Mouse (Mus musculus): ENCODE results near the gene Cyp46a1. TPM values are rescaled to one million over a fixed set of nuclear protein-coding genes. Genes with fewer than 3 reads are reported as not detected.

Gene Cyp46a1
- total RNA-seq (2021): 1 to 10 TPM in 1 of 2 experiments, under 1 TPM in 1; 0.69 to 2.3 TPM

DNA sequence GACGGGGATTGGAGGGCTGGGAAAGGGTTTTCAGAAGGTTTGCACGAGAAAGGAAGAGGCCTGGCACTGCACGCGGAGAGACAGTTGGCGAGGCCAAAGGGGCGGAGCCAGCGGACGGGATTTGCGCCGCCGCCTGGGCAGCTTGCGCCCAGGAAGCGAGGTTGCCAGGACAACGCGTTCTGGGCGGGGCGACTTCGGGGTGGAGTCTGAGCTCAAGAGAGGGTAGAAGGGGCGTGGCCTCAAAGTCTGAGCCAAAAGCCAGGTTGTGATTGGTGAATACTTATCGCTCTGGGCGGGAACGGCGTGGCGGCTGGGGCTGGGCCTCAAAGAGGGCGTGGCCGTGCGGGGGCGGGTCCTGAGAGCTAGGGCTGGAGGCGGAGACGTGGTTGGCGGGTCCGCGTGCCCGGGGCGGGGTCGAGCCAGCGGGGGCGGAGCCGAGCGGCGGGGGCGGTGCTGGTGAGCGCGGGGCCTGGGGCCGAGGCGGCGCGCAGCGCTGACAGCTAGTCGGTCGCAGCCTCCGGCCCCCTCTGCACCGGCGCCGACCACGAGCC lies at the start of gene Cyp46a1:
TSS of gene Cyp46a1 (plus strand) at position 487 of the 551 bp plus-strand sequence.
- peak; percentile 100 for DNase-seq
- intact Hi-C loops (cut with DNase I): loop anchor here (2.0 kb wide), 1 partner anchor 161 kb away; no protein-coding TSS in a partner anchor

DNA sequence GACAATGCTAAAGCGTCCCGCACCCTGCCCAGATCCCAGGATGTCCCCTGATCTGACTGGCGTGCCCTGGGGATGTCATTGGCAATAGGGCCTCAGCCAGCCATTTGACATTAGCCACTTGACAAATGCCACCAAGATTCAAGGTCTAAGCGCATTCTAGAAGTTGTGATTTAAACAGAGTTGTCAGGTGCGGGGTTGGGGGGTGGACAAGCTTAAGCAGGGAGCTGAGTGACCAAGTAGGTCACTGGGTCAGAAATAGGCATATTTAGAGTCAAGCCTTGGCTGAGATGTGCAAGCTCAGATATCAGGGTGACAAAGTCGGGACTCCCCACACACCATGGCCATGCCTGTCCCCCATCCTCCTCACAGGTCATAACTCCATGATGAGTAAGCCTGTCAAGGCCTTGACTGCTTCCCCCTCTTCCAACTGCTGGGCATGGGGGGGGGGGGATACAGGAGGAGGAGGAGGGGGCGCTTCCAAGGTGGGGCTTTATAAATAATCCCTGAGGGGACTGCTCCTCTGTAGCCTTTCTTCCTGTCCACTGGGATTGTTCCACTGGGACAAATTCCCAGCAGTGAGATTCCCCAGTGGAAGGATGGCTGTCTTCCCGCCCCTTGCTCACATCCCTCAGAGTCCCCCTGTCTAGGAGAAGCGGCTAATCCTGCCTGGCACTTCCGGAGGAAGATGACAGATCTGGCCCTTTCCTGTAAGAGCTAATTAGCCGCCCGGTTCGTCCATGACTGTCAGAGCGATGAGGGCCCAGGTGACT lies 49.5 kb upstream of the Cyp46a1 start:
- DNase-seq: no peak
- intact Hi-C loops (cut with DNase I): no loop called here

DNA sequence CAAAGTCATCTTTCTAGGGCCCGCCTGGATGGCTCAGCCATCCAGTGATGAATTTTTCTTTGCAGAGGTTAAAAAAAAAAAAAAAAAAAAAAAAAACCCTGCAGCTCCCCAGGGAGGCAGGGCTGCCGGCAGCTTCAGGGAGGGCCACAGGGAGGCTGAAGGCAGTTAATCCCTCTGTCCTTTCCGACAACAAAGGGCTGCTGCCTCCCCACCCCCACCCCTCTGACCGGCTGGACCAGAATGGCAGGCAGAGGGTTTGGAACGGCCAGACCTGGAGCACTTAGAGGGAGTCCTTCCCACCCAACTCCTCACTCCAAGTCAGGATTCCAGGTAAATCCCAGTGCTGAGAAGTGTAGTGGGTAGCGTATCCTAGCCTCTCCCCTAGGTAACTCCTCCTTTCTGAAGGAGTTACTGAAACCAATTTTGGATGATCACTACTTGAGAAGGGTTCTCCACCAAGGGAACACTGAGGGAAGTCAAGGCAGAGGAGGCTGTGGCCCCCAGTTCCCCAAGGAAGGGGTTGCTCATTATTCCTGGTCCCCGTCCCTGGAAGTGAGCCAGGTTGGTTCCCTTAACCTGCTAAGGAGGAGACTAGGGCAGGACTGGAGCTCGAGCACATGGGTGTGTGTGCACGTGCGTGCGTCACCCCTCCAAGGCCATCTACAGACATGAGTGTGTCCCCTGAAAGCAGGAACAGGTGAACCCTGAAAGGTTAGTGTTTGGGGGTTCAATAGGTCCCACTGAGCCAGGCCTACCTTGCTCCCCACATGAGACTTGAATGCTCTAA lies 48.8 kb upstream of the Cyp46a1 start:
- no peak for DNase-seq

DNA sequence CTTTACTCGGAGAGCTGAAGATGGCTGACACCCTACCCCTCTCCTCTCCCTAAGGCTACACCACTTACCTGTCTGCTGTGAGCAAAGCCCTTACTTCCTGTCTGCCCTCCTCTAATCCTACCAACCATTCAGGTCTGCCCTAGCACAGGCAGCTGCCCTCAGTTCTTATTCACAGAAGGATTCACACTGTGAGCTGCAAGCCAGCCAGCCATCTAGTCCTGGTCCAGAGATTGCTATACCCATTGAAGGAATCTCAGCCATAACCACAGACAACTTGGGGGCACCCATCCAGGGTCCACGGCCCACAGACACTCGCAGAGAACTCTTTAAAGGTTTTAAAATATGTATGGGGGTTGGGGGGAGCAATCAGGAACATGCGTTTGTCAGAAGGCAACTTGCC lies 47.8 kb upstream of the Cyp46a1 start:
- intact Hi-C loops (cut with DNase I): no loop called here
- DNase-seq: no peak

More for the DNA sequence above, 48.8 kb upstream of the Cyp46a1 start:
- intact Hi-C loops (cut with DNase I): no loop called here

DNA sequence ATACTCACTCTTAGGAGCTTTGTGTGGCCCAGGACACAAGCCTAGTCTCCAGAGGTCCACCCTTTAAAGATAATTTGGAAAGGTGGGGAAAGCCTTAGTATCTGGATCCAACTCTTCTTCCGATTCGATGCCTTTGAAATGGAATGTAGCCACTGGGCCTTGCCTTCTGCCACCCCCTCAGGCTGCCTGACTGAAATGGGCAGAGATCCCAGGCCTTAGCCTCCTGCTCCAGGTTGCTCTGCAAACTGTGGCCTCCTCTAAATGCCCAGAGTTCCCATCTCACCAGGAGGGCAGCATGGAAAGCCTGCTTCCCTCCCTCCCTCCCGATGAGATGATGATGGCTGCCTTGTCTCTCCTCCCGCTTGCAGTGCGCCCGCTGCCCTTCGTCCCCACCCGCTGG lies 47.2 kb upstream of the Cyp46a1 start:
- intact Hi-C loops (cut with DNase I): no loop called here
- DNase-seq: no peak

DNA sequence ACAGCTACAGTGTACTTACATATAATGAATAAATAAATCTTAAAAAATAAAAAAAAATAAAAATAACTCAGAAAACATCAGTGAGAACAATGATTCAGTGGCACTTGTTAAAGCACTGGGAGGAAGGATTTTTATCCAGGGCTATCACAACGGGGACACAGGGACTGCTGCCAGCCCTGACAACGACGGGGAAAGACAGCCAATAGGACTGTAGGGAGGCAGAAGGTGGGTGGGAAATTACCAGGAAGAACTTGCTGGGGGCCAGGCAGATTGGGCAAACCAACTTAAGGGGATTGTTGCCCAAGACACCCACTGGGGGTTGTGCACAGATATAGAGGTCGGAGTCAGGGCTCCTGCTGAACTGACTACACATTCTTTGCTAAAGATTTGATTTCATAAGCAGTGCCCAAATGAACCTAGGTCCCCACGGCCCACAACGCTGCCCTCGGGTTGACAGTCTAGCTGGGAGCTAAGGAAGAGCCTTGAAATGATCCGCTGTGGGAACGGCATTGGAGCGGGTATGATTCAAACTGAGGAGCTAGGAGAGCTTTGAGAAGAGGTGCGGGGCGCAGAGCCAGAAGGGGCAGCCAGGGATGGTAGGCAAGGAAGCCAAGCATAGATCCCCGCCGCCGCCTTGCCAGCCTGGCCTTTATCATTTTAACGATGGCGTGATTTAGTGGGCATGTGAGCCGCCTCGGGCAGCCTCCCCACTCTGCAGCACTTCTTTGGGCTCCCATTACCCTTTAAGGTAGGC lies 45.9 kb upstream of the Cyp46a1 start:
- intact Hi-C loops (cut with DNase I): no loop called here
- no peak for DNase-seq

DNA sequence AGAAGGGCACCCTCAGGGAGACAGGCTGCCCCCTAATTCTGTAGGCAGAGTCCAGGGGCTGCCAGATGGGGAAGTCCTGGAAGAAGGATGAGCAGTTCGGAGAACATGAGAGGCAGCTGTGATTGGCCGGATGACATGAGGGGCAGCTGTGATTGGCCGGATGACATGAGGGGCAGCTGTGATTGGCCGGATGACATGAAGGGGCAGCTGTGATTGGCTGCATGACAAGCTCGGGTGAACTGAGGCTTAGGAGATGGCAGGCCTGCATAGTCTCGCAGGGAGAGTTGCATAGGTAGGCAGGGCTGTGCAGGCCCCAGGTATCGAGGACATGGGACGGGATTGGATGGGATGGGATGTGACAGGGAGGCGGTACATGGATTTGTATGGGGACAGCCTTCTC lies 41.8 kb upstream of the Cyp46a1 start:
- DNase-seq: no peak
- intact Hi-C loops (cut with DNase I): no loop called here

DNA sequence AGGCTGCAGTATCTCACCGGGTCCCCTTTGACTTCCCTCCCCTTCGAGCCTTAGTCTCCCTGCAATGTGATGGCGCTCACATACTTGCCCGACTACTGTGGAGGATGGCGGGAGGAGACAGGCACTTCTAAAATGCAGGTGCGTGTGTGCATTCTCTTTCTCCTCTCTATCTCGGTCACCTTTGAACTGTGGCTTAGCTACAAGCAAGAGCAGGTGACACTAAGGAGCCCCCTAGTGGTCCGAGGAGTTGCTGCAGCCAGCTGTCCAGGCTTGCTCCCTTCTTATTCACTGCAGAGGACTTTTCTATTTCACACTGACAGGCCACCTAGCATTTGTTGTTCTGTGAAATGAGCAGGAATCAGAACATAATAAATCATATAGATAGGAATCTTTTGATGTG lies 41.2 kb upstream of the Cyp46a1 start:
- peak; percentile 83 to 85 for DNase-seq
- intact Hi-C loops (cut with DNase I): loop anchor here (1.0 kb wide), 1 partner anchor 76 kb away; no protein-coding TSS in a partner anchor

DNA sequence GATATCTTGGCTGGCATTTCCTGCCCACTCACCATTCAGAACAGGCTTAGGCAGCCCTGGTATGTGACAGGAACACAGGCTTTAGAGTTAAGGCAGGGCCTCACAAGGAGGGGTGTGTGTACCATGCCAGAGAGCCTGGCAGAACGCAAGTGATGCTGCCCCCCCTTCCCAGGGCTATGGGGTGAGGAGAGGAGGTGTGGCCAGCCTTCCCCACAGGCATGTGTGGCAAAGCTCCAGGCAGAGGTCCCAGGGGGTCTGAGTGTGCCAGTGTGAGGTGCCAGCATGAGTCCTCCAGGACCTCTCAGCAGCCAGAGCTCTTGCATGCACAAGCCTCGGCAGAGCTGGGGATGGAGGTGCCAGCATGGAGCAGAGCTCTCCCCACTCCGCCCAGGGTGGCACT lies 39.6 kb upstream of the Cyp46a1 start:
- no peak for DNase-seq
- intact Hi-C loops (cut with DNase I): loop anchor here (1.0 kb wide), 1 partner anchor 85 kb away; no protein-coding TSS in a partner anchor

DNA sequence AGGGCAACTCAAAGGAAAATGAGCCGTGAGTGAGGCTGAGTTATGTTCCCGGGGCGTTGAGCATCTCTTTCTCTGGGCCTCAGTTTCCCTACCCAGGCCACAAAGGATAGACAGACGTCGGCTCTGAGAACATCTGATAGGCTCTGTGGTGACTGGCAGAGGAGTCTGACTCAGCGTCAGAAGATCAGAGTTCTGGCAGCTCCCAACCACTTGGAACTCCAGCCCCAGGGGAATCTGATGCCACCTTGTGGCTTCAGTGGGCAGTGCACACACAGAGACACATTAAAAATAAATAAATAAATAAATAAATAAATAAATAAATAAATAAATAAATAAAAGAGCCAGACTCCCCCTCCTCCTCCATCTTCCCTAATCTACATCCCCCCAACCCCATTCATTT lies 37.1 kb upstream of the Cyp46a1 start:
- intact Hi-C loops (cut with DNase I): no loop called here
- no peak for DNase-seq

DNA sequence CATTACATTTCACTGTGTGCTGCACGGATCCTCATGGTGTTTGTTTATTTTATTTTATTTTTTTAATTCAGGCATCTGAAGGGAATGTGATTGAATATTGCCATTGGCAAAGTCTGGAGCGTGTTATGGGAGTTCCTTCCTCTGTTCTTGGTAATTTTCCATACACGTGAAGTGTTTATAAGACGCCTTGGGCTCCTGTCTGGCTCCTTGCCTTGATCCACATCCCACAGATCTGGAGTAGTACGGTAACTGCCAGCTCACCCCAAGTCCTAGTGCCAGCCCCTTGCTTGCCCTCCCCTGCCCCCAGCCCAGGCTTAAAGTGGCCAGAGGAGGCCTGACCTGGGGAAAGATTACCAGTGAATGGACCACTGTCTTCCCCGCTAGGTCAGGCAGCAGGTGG lies 33.2 kb upstream of the Cyp46a1 start:
- intact Hi-C loops (cut with DNase I): no loop called here
- no peak for DNase-seq

DNA sequence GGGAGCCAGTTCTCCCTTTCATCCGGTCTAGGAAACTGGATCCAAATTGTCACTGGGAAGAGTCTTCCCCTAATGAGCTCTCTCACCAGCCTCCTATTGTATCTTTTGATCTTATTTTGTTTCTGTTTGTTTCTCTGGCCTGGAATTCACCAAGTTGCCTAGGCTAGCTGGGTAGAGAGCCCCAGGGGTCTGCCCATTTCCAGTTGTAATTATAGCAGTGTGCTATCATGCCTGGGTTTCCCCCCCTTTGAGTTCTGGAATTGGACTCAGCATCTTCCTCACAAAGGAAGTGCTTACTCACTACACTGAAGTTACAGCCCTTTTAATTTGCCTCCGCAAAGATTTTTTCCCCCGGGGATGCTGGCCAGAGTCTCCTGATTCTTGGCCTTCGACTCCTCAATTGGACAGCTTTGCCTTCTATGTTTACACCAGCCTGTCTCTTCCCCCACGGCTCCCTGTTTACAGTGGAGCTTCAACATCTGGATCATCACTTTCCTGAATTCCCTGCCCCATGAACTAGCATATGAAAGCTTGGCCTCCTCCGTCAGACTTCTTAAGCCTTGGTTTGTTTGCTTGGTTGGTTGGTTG lies 30.3 kb upstream of the Cyp46a1 start:
- intact Hi-C loops (cut with DNase I): no loop called here
- DNase-seq: peak in 1 of 2 experiments; percentile 34

DNA sequence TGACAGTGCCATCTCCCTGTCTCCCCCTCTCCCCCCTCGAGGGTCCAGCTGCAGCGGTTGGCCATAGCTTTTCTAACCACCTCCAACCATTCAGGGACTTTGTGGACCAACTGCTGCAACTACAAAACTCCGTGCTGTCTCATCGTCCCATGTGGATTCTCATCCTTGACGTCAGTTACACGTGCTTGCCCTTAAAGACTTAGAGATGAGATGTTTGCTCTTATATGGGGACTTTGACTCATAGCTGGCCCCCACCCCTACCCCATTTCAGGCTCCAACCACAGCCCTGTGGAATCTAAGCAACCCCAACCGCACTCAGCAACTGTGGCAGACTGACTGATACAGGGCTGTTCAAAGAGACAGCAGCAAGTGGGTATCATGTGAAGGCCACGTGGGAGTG lies 29.0 kb upstream of the Cyp46a1 start:
- DNase-seq: no peak

DNA sequence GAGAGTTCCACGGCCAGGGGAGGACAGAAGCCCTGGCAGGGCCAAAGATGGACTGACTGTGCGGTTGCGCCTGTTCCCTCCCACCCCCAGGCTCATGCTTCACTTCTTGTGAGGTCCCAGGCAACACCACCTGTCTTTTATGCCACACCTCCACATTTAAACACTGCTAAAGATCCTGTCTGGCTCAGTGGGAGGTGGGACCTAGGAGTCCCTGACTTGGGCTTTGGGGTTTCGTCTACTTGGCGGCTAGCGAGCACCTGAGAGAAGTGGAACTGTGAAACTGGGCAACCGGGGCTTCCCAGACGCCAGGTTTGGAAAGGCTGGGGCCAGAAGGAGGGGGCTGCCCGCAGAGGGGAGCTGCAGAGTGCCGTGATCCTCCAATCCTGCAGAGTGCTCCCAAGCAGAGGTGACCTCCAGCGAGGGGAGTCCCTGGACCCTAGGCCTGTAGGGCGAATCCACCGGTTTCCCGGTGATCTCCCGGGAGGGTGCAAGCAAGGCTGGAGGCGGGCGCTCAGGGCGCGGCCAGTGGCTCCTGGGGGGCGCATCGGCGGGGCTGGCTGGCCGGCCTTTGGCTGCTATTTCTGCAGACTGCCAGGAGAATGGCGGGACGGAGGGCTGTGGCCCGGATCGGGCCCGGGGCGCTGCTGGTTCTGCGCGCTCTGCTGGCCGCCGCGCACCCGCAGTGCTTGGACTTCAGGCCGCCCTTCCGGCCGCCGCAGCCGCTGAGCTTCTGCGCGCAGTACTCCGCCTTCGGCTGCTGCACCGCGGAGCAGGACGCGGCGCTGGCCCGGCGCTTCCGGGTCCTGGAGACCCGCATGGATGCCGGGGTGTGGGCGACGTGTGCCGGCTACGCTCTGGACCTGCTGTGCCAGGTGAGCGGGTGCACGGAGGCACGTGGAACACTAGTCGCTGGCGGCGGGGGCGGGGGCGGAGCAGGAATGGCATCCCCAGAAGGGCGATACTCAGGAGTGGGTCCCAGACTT lies 28.1 kb upstream of the Cyp46a1 start, which contains the start of gene Hhipl1:
TSS of gene Hhipl1 (plus strand) at position 459 of the 983 bp plus-strand sequence.
- intact Hi-C loops (cut with DNase I): no loop called here
- peak; percentile 57 to 66 for DNase-seq

More for the DNA sequence above, 29.0 kb upstream of the Cyp46a1 start:
- intact Hi-C loops (cut with DNase I): no loop called here

DNA sequence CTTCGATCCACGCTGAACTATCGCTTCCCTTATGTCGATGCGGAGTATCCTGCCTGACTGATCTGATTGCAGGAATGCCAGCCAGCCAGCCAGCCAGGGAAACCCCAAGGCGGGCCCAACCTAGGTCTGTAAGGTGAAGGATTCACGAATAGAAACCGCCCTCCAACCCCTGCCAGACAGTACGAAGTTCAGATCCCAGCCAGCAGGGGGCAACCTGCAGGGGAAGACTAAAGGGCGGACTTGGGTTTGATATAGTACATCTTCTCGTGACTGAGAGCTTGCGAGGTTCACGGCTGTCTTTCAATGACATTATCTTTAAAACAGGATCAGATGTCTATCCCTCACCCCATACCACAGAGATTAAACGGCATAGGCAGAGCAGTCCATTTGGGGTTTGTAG lies 26.6 kb upstream of the Cyp46a1 start:
- intact Hi-C loops (cut with DNase I): no loop called here
- peak; percentile 54 to 77 for DNase-seq

DNA sequence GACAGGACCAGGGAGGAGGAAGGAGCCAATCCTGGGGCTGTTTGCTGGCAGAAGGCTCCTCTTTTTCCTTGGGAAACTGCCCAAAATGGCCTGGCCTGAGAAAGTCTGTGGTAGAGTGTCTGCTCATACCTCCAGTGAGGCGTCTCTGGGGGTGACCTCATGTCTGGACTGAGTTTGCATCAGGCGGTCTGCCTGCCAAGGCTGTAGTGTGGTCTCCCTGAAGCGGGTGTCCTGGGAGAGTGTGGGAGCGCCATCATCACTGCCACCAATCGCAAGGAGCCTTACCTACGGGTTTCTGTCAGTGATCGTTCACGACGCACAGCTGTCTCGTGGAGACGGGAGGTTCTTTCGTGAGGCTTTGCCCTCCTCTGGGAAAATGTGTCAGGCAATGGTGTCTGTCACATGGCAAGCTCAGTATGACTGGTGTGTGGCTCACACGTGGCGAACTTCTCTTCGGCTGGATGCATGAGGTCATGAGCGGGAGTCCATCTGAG lies 25.8 kb upstream of the Cyp46a1 start:
- intact Hi-C loops (cut with DNase I): no loop called here

DNA sequence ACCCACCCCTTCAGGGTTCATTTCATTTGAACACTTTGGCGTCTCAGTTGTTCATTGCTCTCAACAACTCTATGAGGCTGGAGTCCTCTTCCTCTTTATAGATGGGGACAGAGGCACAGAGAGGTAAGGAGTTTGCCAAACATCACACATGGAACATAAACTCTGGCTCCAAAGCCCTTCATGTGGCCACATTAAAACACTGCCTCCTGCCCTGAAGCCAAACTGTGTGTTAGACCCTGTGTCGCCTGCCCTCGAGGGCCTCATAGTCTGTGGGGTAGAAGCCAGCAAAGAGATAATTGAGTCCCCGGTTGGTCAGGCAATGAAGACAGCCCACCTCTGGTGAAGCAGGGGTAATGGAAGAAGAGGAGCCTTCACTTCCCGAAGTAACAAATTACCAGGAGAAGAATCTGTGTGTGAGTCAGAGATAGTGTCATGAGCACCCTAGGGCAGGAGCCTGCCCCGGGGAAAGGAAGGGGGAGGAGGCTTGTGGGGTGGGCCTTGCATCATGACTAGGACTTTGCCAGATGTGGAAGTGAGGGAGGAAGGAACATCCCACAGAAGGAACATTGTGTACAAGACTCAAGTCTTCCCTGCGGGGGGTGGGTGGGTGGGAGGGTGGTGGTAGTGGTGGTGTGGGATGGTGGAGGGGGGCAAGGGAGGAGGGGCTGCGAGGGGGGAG lies 24.9 kb upstream of the Cyp46a1 start:
- intact Hi-C loops (cut with DNase I): no loop called here
- peak; percentile 43 to 57 for DNase-seq

More for the DNA sequence above, 25.8 kb upstream of the Cyp46a1 start:
- peak; percentile 75 to 81 for DNase-seq

DNA sequence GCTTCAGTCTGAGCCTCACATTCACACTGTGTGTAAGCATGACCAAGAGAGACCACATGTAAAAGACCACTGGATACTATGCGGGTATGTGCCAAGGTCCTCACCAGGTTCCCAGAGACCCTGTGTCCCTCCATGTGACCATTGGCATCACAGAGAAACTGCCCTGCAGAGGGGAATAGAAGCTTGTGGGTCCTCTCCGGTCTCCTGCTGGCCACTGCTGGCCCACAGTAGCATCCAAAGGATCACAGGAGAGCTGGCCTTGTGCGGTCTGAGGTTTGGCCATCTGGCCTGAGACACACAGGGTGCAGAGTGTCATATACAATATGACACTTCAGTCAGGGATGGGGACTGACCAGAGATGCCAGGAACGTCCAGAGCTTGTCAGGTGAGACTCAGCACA lies 24.1 kb upstream of the Cyp46a1 start:
- intact Hi-C loops (cut with DNase I): no loop called here
- DNase-seq: no peak

All from heart, postnatal 10 days (tissue).